Mouse (Mus musculus): ENCODE results near the gene Adm2.

The Adm2 gene

GRCm38 (mm10) chr15:89322670-89323522 is at the start of gene Adm2:
Gene Adm2 (plus strand): TSS chr15:89322720.
- no peak for DNase-seq

DNA sequence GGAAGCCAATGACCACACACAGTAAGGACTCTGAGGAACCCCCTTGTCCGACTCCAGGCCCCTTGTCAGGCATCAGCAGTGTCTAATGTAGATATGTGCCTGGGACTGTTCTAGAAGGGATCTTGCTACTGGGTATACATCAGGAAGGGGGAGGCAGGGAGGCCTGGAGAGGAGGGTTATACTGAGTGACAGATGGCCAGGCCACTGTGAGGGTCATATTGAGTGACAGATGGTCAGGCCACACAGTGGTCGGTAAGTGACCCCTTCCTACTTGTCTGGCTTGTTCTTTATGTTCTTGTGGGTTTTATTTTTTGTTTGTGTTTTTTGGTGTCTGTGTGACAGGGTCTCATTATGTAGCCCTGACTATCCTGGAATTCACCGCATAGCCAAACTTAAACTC is 47.0 kb upstream of the Adm2 start:
- DNase-seq = no peak

DNA sequence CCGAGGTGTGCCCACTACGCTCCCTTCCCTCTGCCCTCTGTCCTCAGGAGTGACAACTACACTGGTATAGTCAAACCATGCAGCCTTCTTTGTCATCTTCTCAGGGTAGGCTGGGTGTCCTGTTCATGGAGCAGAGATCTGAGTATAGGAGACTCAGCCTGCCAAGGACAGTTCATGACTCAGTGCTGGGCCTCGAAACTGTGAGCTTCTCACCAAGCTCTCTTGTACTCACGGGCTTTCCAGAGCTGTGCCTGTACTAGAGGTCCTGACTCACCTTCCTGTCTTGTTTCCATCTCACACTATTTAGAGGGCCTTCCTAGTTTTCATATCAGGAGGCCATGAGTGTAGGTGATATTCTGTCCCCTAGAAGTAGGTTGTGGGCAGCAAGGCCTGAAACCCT is 45.2 kb upstream of the Adm2 start:
- no peak for DNase-seq

DNA sequence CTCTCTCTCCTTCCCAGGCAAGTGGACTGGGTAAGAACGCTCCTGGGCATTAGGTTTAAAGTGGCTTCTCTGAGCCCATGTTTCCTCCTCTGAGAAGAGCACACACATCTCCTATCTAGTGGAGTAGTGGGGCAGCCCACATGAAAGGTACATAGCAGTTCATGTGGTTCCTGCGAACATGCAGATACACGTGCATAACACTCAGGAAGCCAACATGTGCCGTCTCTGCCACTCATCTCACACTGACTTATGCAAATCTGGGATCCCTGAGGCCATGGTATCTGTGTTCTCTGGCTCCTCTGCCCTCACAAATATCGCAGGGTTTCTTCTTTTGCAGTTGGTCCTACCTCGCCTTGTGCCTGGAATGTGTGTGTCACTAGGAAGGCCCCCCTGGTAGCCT is 40.0 kb upstream of the Adm2 start:
- DNase-seq = no peak

DNA sequence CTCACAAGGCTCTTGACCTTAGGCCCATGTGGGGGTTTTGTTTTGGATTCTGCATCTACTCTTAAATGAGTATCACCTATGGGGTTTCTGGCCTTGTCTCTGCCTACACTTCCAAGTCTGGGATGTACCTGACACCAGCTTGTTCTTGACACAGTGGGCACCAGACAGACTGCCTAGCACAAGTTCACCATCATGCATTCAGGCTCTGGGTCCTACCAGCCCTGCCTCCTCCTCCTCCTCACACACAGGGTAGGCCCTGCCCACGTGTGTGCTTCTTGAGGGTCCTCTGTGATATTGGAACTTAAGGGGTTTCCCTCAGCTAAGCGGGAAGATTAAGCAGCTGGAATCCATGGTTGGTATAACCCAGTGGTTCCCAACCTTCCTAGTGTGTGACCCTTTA is 38.4 kb upstream of the Adm2 start:
- no peak for DNase-seq

GRCm38 (mm10) chr15:89285004-89285403 is 37.5 kb upstream of the Adm2 start:
- DNase-seq = no peak

GRCm38 (mm10) chr15:89285478-89285877 is 37.0 kb upstream of the Adm2 start:
- DNase-seq = no peak

DNA sequence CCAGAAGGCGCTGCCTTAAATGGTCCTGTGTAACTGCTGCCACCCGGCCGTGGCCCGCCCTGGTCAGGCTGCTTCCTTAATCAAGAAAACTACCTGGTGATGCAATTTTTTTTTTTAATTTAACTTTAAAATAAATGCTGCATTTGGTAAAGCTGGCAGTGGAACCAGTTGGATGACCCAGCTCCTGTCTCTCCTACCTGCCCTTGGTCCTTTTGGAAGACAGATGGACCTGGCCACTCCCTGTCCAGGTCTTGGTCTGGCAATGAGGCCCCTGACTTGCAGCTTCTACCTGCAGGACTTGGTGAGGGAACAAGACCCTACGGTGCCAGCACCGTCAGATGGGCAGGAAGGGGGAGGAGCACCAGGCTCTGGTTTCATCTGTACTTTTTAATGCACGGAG is 36.4 kb upstream of the Adm2 start:
- peak in 1 of 2 experiments; percentile 43 for DNase-seq

DNA sequence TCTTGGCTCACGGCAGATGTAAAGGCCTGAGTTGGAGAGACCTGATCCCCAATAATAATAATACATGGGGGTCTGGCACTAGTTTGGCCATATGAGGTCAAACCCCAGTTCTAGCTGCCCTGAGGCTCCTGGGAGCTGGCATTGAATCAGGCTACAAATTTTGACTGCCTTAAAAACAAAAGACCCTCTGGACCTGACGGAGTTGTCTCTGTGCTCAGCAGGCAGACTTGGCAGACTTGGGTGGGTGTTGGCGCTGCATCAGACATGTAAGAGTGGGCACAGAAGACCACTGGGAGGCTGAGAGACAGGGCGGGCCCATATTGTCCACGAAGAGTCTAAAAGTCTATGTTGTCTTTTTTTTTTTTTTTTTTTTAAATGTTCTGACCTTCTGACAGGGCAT is 35.9 kb upstream of the Adm2 start:
- no peak for DNase-seq

- peak in 1 of 2 experiments; percentile 30 for DNase-seq
These were observed 34.2 kb upstream of the Adm2 start for GRCm38 (mm10) chr15:89288227-89288767.

GRCm38 (mm10) chr15:89289455-89289854 is 33.1 kb upstream of the Adm2 start:
- DNase-seq = no peak

GRCm38 (mm10) chr15:89291521-89291920 is 31.0 kb upstream of the Adm2 start:
- DNase-seq = no peak

DNA sequence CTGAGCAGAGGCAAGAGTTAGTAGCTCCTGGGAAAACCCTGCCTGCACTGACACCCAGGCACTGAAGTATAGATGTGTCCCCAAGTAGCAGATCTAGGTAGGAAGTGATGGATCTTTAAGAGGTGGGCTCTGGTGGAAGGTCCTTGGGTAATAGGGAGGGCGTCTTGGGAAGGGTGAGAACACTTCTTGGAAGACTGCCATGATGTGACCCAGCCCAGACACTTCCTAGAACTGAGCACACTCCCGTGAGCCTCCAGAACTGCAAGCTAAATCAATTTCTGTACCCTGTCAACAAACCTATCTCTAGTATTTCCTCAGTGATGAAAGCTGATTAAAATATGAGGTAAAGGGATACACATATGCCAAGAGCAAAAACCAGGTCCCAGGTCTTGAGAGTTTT is 29.7 kb upstream of the Adm2 start:
- DNase-seq = no peak

- no peak for DNase-seq
These were observed 28.7 kb upstream of the Adm2 start for GRCm38 (mm10) chr15:89293778-89294177.

GRCm38 (mm10) chr15:89295580-89296165 is 26.8 kb upstream of the Adm2 start:
- DNase-seq = no peak

GRCm38 (mm10) chr15:89296465-89296864 is 26.1 kb upstream of the Adm2 start:
- DNase-seq = no peak

- DNase-seq = no peak
These were observed 24.8 kb upstream of the Adm2 start for GRCm38 (mm10) chr15:89297695-89298094.

DNA sequence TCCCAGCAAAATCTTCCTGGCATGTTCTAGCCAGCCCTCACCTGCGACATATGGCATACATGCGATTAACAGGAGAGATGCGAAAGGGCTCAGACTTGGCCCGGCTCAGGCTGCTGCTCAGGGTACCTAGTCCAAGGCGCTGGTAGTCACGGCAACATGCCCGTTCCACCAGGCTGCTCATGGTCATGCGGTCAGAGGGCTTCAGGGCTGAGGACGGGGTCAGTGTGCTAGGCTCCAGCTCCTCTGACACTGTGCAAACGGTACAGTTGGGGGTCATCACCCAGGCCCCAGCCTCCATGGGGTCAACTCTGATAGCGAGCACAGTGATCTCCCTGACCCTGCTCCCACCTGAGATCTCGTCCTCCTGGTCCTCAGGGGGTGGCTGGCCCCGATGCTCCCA is 22.3 kb upstream of the Adm2 start:
- DNase-seq = no peak

DNA sequence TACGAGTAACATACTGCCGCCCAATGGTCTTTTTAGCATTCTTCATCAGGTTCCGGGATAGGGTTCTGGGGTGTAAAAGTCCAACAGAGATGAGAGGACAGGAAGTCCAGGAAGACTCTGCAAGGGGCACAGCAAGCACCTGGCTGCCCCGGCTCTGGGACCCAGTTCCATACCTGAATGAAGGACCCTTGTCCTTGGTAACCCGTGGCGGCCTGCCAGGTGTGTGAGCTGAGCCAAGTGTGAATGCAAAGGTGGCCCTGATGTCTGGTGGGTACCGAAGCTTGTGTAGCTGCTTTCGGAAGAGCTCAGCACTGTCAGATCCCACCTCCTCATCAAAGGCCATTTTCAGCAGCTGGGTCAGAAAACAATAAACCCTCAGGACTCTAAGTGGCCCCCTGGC is 21.9 kb upstream of the Adm2 start:
- peak in 1 of 2 experiments; percentile 38 for DNase-seq

- no peak for DNase-seq
These were observed 16.6 kb upstream of the Adm2 start for GRCm38 (mm10) chr15:89305966-89306365.

- DNase-seq = peak in 1 of 2 experiments; percentile 26
These were observed 15.1 kb upstream of the Adm2 start for GRCm38 (mm10) chr15:89307461-89307860.

- DNase-seq = peak; percentile 41 to 43
These were observed 13.9 kb upstream of the Adm2 start for GRCm38 (mm10) chr15:89308406-89309139.

- DNase-seq = peak; percentile 63 to 76
These were observed 12.5 kb upstream of the Adm2 start for GRCm38 (mm10) chr15:89309962-89310498.
